Mouse (Mus musculus): Measurements from ENCODE around the gene Ppig.
"Not testable (repeated sequence)": the region's sequence is repeated elsewhere in the genome, so short reads cannot be mapped to it uniquely, and the experiment has no call there.

Gene Ppig

GRCm38 (mm10) chr2:69722273-69722649 lies at the start of gene Ppig:
Ppig (plus strand) TSS chr2:69722545.
- no peak for DNase-seq (ENCODE audit: low spot score in 2 of 2)

- DNase-seq (ENCODE audit: low spot score in 2 of 2): no peak
These were observed 48.6 kb upstream of the Ppig start for GRCm38 (mm10) chr2:69673723-69674122.

- DNase-seq (ENCODE audit: low spot score in 2 of 2): no peak
These were observed 47.1 kb upstream of the Ppig start for GRCm38 (mm10) chr2:69675266-69675665.

- DNase-seq (ENCODE audit: low spot score in 2 of 2): no peak
These were observed 45.6 kb upstream of the Ppig start for GRCm38 (mm10) chr2:69676713-69677112.

GRCm38 (mm10) chr2:69677215-69677614 lies 45.1 kb upstream of the Ppig start:
- not testable (repeated sequence) for DNase-seq (ENCODE audit: low spot score in 2 of 2)

- no peak for DNase-seq (ENCODE audit: low spot score in 2 of 2)
These were observed 42.4 kb upstream of the Ppig start for GRCm38 (mm10) chr2:69679990-69680389.

- no peak for DNase-seq (ENCODE audit: low spot score in 2 of 2)
These were observed 40.4 kb upstream of the Ppig start for GRCm38 (mm10) chr2:69681931-69682330.

GRCm38 (mm10) chr2:69683036-69683805 lies 39.1 kb upstream of the Ppig start:
- DNase-seq (ENCODE audit: low spot score in 2 of 2): peak in 1 of 2 experiments; percentile 45

GRCm38 (mm10) chr2:69684488-69684887 lies 37.9 kb upstream of the Ppig start:
- no peak for DNase-seq (ENCODE audit: low spot score in 2 of 2)

- DNase-seq (ENCODE audit: low spot score in 2 of 2): no peak
These were observed 32.1 kb upstream of the Ppig start for GRCm38 (mm10) chr2:69690214-69690613.

GRCm38 (mm10) chr2:69690843-69691242 lies 31.5 kb upstream of the Ppig start:
- no peak for DNase-seq (ENCODE audit: low spot score in 2 of 2)

- no peak for DNase-seq (ENCODE audit: low spot score in 2 of 2)
These were observed 28.8 kb upstream of the Ppig start for GRCm38 (mm10) chr2:69693501-69693900.

GRCm38 (mm10) chr2:69700446-69700845 lies 21.9 kb upstream of the Ppig start:
- DNase-seq (ENCODE audit: low spot score in 2 of 2): no peak

- DNase-seq (ENCODE audit: low spot score in 2 of 2): peak in 1 of 2 experiments; percentile 29
These were observed 10.2 kb upstream of the Ppig start for GRCm38 (mm10) chr2:69712171-69712570.

- peak; percentile 90 to 94 for DNase-seq (ENCODE audit: low spot score in 2 of 2)
These were observed 9.2 kb upstream of the Ppig start, which contains the start of gene Fastkd1 for GRCm38 (mm10) chr2:69712981-69713625. Fastkd1 (minus strand) TSS chr2:69713516.

GRCm38 (mm10) chr2:69713626-69714014 lies 8.7 kb upstream of the Ppig start:
- DNase-seq (ENCODE audit: low spot score in 2 of 2): no peak

- DNase-seq (ENCODE audit: low spot score in 2 of 2): no peak
These were observed 8.2 kb upstream of the Ppig start for GRCm38 (mm10) chr2:69714126-69714525.

GRCm38 (mm10) chr2:69716483-69716882 lies 5.9 kb upstream of the Ppig start:
- no peak for DNase-seq (ENCODE audit: low spot score in 2 of 2)

GRCm38 (mm10) chr2:69719121-69719520 lies 3.2 kb upstream of the Ppig start:
- DNase-seq (ENCODE audit: low spot score in 2 of 2): no peak

- DNase-seq (ENCODE audit: low spot score in 2 of 2): peak; percentile 95 to 96
These were observed 539 bp downstream of the Ppig start for GRCm38 (mm10) chr2:69722650-69723518.

- DNase-seq (ENCODE audit: low spot score in 2 of 2): no peak
These were observed 1.1 kb downstream of the Ppig start for GRCm38 (mm10) chr2:69723519-69723825.

GRCm38 (mm10) chr2:69745091-69745490 lies 22.7 kb downstream of the Ppig start:
- DNase-seq (ENCODE audit: low spot score in 2 of 2): no peak
